Mouse (Mus musculus) neutrophil, adult 5-6 weeks (primary cell): ENCODE data around the gene Fignl1. TPM values are rescaled to one million over a fixed set of nuclear protein-coding genes. Genes with fewer than 3 reads are reported as not detected.

Source experiments
- total RNA-seq: library from RNA; stranded (forward); fragments of 200-1000 nt; gene quantifications from 2 replicates; pipeline ENCODE4 v1.2.3, GENCODE M21; 2017

Gene Fignl1
- total RNA-seq, 1 experiment from 2014 or later, result 2.6 TPM

Other genes with a start within 250 kb of the Fignl1 start
- not detected in 2 replicates for gene 4930512M02Rik, start 181.1 kb downstream of the Fignl1 start, total RNA-seq
- 125 and 150 TPM in 2 replicates for gene Ikzf1, start 124.0 kb downstream of the Fignl1 start, total RNA-seq
- 0.35 and 1.1 TPM in 2 replicates for gene Ddc, start 89.2 kb upstream of the Fignl1 start, total RNA-seq
- not detected in 2 replicates for gene Grb10, start 229.7 kb upstream of the Fignl1 start, total RNA-seq